Mouse (Mus musculus): ENCODE data around the gene Jazf1.

The Jazf1 gene

GRCm38 (mm10) chr6:52912143-52912918 is 156.1 kb downstream of the Jazf1 start:
- peak; percentile 29 for DNase-seq (ENCODE audit: low spot score)

- DNase-seq (ENCODE audit: low spot score) = no peak
Measured at GRCm38 (mm10) chr6:52906801-52907200, 161.6 kb downstream of the Jazf1 start.

DNA sequence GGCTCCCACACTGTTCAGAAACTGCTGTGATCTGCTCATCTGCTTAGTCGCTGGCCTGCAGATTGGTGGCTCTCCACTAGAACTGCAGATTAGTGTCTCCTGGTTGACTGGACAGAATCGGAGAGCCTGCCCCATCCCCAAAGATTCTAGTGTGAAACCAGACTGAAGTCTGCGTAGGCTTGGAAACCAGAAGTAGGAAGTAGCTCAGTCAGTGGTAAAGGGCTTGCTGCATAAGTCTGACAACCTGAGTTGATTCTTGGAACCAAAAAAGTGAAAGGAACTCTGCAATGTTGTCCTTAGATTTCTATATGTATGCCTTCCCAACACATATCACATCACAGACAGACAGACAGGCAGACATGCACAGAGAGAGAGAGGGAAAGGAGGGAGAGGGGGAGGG is 163.3 kb downstream of the Jazf1 start:
- DNase-seq (ENCODE audit: low spot score) = no peak

GRCm38 (mm10) chr6:52903226-52903960 is 165.0 kb downstream of the Jazf1 start:
- DNase-seq (ENCODE audit: low spot score) = no peak

DNA sequence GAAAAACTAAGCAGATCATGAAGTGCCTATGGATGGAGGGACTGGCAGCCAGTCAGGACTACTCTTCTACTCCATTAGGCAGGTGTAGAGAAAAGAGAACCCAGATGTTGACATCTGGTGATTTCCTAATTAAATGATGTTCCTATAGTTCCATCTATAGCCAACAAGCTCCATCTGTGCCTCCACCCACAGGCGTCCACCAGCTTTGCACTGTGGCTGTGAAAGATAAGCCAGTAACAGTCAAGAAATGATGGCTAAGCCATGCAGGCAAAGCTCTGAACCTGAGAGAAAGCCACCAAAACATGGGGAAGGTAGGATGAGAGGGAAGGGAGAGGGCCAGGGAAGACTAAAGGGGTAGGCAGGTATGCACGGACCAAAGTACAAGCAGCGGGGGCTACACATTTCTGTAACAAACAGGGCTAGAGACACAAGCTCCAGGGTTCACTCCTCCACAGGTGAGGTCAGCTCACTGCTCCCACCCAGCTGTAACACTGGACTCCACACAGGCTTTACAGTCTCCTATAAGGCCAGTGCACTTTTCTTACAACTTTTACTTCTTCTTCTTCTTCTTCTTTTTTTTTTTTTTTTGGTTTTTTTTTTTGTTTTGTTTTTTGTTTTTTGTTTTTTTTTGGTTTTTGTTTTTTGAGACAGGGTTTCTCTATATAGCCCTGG is 168.7 kb downstream of the Jazf1 start:
- no peak for DNase-seq (ENCODE audit: low spot score)

DNA sequence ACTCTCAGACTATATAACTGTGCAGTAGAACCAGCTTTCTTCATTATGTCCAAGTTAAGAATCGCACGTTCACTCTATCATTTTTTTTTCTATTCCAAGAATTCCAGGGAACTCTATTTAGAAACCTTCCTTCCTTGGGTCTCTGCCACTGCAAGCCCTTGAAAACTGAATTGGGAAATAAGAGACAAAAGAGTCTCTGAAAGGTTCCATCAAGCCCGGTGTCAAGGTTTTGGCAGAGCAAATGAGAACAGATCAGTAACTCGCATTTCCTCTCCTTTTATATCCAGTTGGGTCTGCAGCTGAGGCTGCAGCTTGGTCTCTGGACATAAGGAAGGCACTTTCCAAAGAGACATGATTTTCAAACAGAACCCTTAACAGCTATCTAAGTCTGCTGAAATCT is 173.4 kb downstream of the Jazf1 start:
- no peak for DNase-seq (ENCODE audit: low spot score)

DNA sequence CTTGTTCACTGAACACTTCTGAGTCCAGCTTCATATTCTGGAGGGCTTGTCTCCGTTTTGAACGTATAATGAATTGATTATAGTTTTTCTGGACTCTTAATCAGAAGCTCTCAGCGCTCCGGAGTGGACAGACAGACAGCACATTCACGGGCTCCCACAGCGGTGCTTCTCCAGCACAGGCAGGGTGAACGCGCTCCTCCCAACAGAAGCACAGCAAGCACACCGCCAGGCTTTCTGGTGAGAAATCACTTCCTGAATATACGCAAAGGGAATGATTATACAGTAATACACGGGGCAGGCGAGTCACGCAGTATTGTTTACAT is 174.0 kb downstream of the Jazf1 start:
- no peak for DNase-seq (ENCODE audit: low spot score)

GRCm38 (mm10) chr6:52893811-52894500 is 174.5 kb downstream of the Jazf1 start:
- DNase-seq (ENCODE audit: low spot score) = peak; percentile 32

DNA sequence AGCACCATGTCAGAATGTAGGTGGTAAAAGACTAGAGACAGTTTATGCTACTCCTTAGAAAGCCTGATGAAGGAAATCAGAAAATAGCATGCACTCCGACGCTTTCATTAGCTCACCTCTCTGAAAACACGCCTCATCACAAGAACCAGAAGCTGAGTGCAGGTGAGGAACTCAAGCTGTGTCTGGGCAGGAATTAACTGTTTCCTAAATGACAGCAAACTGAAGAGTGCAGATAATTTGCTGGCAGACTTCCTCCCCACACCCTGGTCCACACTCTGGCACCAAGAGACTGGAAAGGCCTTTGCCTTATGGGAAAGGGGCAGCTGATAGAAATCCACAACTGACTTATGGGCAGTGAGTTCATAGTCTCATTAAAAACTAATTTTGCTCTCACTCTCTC is 175.5 kb downstream of the Jazf1 start:
- DNase-seq (ENCODE audit: low spot score) = no peak

DNA sequence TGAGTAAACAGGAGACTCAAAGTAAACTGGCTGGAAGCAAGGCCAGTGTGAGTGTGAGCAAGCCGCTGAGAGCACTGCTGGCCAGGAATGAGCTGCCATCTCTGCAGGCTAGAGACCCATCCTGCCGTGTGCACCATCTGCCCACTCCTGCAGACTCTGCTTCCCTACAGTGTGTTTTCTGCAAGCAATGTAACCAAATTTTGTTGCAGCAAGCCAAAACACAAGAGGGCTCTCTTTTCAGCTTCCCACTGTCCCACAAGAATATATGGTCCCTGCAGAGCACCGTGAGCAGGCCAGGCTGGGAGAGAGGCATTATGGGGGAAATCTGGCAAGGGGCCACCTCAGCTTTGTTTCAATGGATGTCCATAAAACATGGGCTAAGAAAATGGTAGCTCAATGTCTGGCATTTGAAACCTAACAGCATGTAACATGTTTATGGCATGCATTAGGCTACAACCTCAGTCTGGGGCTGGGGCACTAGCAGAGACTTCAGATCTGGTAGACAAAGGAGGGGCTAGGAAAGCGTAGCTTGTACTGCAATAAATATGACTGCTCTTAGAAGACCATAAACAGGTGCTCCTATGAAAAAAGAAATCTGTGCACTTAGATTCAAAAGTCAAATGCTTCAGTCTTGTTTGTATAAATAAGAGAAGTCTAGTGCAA is 180.8 kb downstream of the Jazf1 start:
- DNase-seq (ENCODE audit: low spot score) = no peak

- no peak for DNase-seq (ENCODE audit: low spot score)
Measured at GRCm38 (mm10) chr6:52883773-52884172, 184.7 kb downstream of the Jazf1 start.

GRCm38 (mm10) chr6:52877176-52877575 is 191.3 kb downstream of the Jazf1 start:
- no peak for DNase-seq (ENCODE audit: low spot score)

- no peak for DNase-seq (ENCODE audit: low spot score)
Measured at GRCm38 (mm10) chr6:52871306-52871705, 197.1 kb downstream of the Jazf1 start.

DNA sequence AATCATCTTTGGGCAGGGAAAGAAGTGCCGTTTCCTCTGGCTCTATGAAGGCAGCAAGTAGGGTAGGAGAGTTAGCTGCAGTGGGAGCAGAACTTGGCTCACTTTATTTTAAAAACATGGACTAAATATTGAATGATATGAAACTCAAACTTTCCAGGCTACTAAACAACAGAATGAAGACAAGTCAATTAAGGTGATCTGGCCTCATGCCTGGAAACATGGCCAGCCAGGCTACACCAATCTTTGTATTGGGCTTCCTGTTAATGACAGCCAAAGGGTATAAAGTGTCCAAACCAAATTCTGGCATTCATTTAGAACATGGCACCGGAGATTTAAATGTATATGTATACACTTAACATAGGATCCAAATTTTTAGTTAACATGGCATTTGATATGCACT is 199.2 kb downstream of the Jazf1 start:
- no peak for DNase-seq (ENCODE audit: low spot score)

DNA sequence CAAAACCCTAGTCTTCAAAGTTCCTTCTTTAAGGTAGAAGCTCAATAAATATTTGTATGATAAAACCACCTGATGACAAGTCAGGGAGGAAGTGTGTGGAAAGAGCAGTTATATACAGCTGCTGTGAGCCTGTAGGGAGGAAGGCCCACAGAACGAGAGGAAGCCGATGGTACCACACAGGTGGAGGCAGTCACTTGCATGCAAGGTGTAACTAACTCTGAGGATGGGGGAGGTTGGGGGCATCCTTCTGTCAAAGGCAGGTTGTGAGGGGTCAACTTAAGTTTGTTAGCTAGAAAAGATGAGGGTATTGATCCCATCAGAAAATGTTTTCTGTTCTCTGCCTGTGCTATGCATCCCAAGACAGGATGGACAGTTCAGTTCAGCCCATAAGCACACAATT is 200.1 kb downstream of the Jazf1 start:
- no peak for DNase-seq (ENCODE audit: low spot score)

DNA sequence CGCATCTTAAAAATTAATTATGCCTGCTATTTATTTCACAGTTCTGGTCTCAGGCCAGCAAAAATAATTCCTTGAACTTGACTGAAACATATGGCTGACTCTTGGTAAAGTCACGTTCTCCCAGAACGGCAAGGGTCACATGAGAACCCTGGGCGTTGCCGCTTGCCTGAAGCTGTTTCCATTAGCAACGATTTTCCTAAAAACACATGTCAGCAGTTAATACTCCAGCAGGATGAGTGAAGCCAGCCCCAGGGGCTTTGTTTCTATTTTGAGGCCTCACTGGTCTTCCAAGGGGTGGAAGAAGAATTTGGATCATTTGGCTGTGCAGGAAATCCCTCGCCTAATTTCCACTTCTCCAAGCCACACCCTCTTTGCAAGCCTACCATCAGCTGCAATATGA is 206.5 kb downstream of the Jazf1 start:
- DNase-seq (ENCODE audit: low spot score) = no peak

GRCm38 (mm10) chr6:52861186-52861820 is 207.1 kb downstream of the Jazf1 start:
- peak; percentile 26 for DNase-seq (ENCODE audit: low spot score)

DNA sequence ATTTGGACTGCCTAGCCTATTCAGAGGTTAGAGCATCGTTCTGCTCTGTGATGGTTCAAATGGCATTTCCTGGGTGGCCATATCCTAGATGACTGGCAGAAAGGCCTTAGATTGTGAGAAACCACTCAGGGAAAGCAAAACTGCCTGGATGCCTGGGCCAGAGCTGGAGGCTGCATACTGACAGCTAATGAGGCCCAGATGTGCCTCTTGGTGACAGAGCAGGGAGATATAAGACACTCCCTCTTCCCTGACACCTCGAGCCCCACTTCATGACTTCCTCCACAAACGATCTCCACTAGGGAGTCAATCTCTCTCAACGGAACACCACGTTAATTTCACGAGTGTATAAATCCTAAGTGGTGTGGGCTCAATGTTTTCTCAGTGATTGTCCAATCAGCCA is 207.7 kb downstream of the Jazf1 start:
- no peak for DNase-seq (ENCODE audit: low spot score)

DNA sequence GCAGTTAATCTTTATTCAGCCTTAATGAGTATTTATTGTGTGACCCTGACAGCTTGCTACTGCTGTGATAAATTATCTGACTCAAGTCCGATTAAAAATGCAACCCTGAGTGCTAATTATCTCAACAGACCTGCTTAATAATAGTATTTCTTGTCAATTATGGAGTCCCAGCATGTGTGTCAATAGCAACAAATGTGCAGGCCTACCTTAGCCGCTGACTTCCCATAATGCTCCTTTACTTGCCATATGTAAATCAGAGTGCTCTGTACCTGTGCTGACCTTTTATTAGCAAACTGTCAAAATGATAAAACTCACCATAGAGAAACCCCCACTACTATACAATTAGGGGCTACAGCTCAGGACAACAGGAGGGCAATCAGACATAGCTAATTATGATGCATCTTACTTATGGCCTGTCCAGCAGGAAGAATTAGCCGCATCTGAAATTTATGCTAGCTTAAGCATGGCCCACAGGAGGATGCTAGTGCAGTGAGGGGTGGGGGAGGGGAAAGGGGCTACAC is 209.5 kb downstream of the Jazf1 start:
- DNase-seq (ENCODE audit: low spot score) = no peak

GRCm38 (mm10) chr6:52852404-52853107 is 215.9 kb downstream of the Jazf1 start:
- no peak for DNase-seq (ENCODE audit: low spot score)

- no peak for DNase-seq (ENCODE audit: low spot score)
Measured at GRCm38 (mm10) chr6:52851975-52852374, 216.5 kb downstream of the Jazf1 start.

All from layer of hippocampus, adult 11-12 months (tissue).